16 mouse cellular contexts compared by ENCODE assay signal in genomic region chr1:56789641-56790040, GRCm38 (mm10).
"Had no signal": no experiment of that assay in that cellular context is flagged by ENCODE, and none has a peak within 500 bp of the region (broad histone marks: within the 10 kb centered on the region; RNA-seq: fewer than 3 reads in every experiment).

No protein-coding gene starts in this region.

- H3K36me3 ChIP-seq: liver, embryonic 12.5 days; midbrain, embryonic 13.5 days; midbrain, embryonic 15.5 days; neural tube, embryonic 12.5 days; stomach, embryonic 15.5 days had no signal

- H3K9me3 ChIP-seq: liver, embryonic 12.5 days; megakaryocyte, embryonic 14.5 days; midbrain, embryonic 13.5 days; midbrain, embryonic 15.5 days; neural tube, embryonic 12.5 days; stomach, embryonic 15.5 days had no signal

- H3K4me3 ChIP-seq: liver, embryonic 12.5 days; megakaryocyte, embryonic 14.5 days; midbrain, embryonic 13.5 days; midbrain, embryonic 15.5 days; neural tube, embryonic 12.5 days; stomach, embryonic 15.5 days had no signal

- H3K4me1 ChIP-seq: liver, embryonic 12.5 days; megakaryocyte, embryonic 14.5 days; midbrain, embryonic 13.5 days; midbrain, embryonic 15.5 days; neural tube, embryonic 12.5 days; stomach, embryonic 15.5 days had no signal

- ATAC-seq: liver, embryonic 12.5 days; midbrain, embryonic 13.5 days; midbrain, embryonic 15.5 days had no signal

- H3K27me3 ChIP-seq: liver, embryonic 12.5 days; megakaryocyte, embryonic 14.5 days; midbrain, embryonic 13.5 days; midbrain, embryonic 15.5 days; neural tube, embryonic 12.5 days; stomach, embryonic 15.5 days had no signal

- H3K27ac ChIP-seq: liver, embryonic 12.5 days; liver, embryonic 14.5 days; macrophage; midbrain, embryonic 13.5 days; midbrain, embryonic 15.5 days; neural tube, embryonic 12.5 days; stomach, embryonic 15.5 days; stomach, postnatal 0 days had no signal

- H3K9ac ChIP-seq: liver, embryonic 12.5 days; liver, embryonic 14.5 days; lung, embryonic 14.5 days; midbrain, embryonic 13.5 days; midbrain, embryonic 15.5 days; neural tube, embryonic 12.5 days; stomach, embryonic 15.5 days had no signal

- DNase-seq: lung, embryonic 14.5 days; lung, postnatal 14 days; right cerebral cortex, postnatal 14 days; thymus, adult 2 months; thymus, postnatal 25 days; thymus, postnatal 4 days had no signal

- H3K4me2 ChIP-seq: liver, embryonic 12.5 days; lung, embryonic 14.5 days; midbrain, embryonic 11.5 days; midbrain, embryonic 13.5 days; midbrain, embryonic 15.5 days; neural tube, embryonic 12.5 days; stomach, embryonic 15.5 days had no signal
